Mouse (Mus musculus) heart, adult 2 months (tissue): ENCODE measurements around the gene Chrna4. TPM values are rescaled to one million over a fixed set of nuclear protein-coding genes. Genes with fewer than 3 reads are reported as not detected.
A peak's percentile ranks its signal among the peaks of the same experiment; 100 is the strongest.

ENCODE experiments used
- DNase-seq, 2 experiments: peaks; one replicate each; pipeline ENCODE4 v3.0.0; 2021
- H3K27ac ChIP-seq: fragments of 200-600 bp; 2 replicates; pipeline ENCODE4 v1.8.1; 2022
- H3K27me3 ChIP-seq: fragments of 200-500 bp; 2 replicates; pipeline ENCODE4 v1.6.1; 2012; ENCODE audit warnings: mild to moderate bottlenecking, low read length, inconsistent platforms, mixed read lengths; ENCODE audit not compliant: control insufficient read depth, insufficient read depth
- H3K36me3 ChIP-seq: fragments of 200-500 bp; 2 replicates; pipeline ENCODE4 v1.6.1; 2012; ENCODE audit warnings: low read length, inconsistent platforms; ENCODE audit not compliant: control insufficient read depth, insufficient read depth
- H3K4me1 ChIP-seq: fragments of 200-500 bp; 2 replicates; pipeline ENCODE4 v1.6.1; 2011; ENCODE audit warnings: low read length; ENCODE audit not compliant: control insufficient read depth, insufficient read depth
- H3K4me3 ChIP-seq: fragments of 200-600 bp; 2 replicates; pipeline ENCODE4 v1.8.1; 2022
- H3K79me2 ChIP-seq: fragments of 200-500 bp; replicated peaks from 2 replicates; pipeline ENCODE4 v1.6.1; 2012; ENCODE audit warnings: mild to moderate bottlenecking, inconsistent platforms, low read length, moderate library complexity, mixed read lengths; ENCODE audit not compliant: control insufficient read depth, insufficient read depth
- H3K9ac ChIP-seq: fragments of 200-500 bp; 2 replicates; pipeline ENCODE4 v1.6.1; 2012; ENCODE audit warnings: low read depth, mild to moderate bottlenecking, control low read depth, inconsistent platforms, low read length, mixed read lengths
- CTCF ChIP-seq: fragments of 200-600 bp; IDR thresholded peaks from 2 replicates; pipeline ENCODE4 v1.8.1; 2022; ENCODE audit warnings: antibody characterized with exemption, mild to moderate bottlenecking, moderate library complexity
- EP300 ChIP-seq: fragments of 200-500 bp; IDR thresholded peaks from 2 replicates; pipeline ENCODE4 v1.6.1; 2011; ENCODE audit warnings: low read depth, low read length, control low read depth; ENCODE audit not compliant: insufficient read depth
- POLR2A ChIP-seq: fragments of 200-500 bp; IDR thresholded peaks from 2 replicates; pipeline ENCODE4 v1.6.1; 2011; ENCODE audit warnings: mild to moderate bottlenecking, low read depth, low read length, control low read depth; ENCODE audit not compliant: insufficient read depth
- WGBS: fragments of 180-500 bp; shearing (Covaris S2); methylation state at CpG from one replicate; pipeline ENCODE4 v1.1.7; 2018; 5-methylcytosine and 5-hydroxymethylcytosine counted together
- intact Hi-C: fragments of 180-260 bp; cut with DNase I; formaldehyde crosslinking; loops from one replicate; pipeline ENCODE4 v1.15.1; 2025
- long read RNA-seq: library from polyadenylated mRNA; stranded (forward); transcript quantifications from one replicate; pipeline ENCODE4 v2.0.0, GENCODE M21; 2021
- polyA plus RNA-seq: library from polyadenylated mRNA; depleted of rRNA; stranded (reverse); fragments of >200 nt; gene quantifications from 2 replicates; pipeline ENCODE4 v1.2.3, GENCODE M21; 2012; rRNA removed
- total RNA-seq, 2 experiments: library from RNA; stranded (reverse); gene quantifications; 2 replicates each; pipeline ENCODE4 v1.2.3; 2021

Chrna4 gene
- not detected for total RNA-seq
- not detected in 2 replicates for polyA plus RNA-seq
- long read RNA-seq = 0 reads

DNA sequence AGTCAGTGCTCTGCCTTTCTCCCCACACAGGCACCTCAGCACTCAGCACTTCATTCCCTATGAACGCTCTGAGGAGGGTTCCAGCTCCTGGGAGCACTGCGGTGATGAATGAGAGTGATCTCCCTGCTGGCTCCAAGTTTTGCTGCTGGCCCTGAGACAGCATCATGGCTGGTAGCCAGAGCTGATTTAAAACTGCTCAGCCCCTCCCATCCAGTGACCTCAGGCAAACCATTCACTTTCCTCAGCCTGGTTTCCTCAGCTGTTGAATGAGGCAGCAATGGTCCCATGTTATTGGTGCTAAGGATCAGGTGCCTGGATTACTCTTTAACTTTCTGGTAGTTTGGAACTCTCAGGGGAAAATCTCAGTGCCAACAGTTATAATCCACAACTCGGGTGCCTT is at the start of gene Chrna4:
Gene Chrna4, minus strand, starts transcription at position 110 of the 400 bp plus-strand sequence.
- H3K9ac ChIP-seq = no peak within 1 kb of the TSS
- intact Hi-C loops = no loop called here
- H3K27ac ChIP-seq = no peak within 1 kb of the TSS
- H3K27me3 ChIP-seq = peaks cover 12% of the 10 kb centered on the region
- 38% methylated on average over 3 of the region's 3 CpGs for WGBS
- H3K4me3 ChIP-seq = no peak within 1 kb of the TSS
- H3K79me2 ChIP-seq = no peaks in the 10 kb centered on the region
- no peaks in the 10 kb centered on the region for H3K4me1 ChIP-seq
- no peak for DNase-seq
- H3K36me3 ChIP-seq = no peaks in the 10 kb centered on the region
- no peak for TF ChIP-seq CTCF
- no peak for TF ChIP-seq EP300
- TF ChIP-seq POLR2A = no peak

GRCm38 (mm10) chr2:181090123-181090522 is 46.8 kb upstream of the Chrna4 start:
- TF ChIP-seq CTCF (no peak), EP300 (no peak), POLR2A (no peak)
- WGBS = 48% methylated on average over 3 of the region's 3 CpGs

GRCm38 (mm10) chr2:181084997-181085396 is 41.7 kb upstream of the Chrna4 start:
- no peak overlapping the region for H3K27ac ChIP-seq
- H3K4me1 ChIP-seq = no peaks in the 10 kb centered on the region
- H3K36me3 ChIP-seq = no peaks in the 10 kb centered on the region
- WGBS = 60% methylated on average over 8 of the region's 8 CpGs
- intact Hi-C loops = no loop called here
- H3K79me2 ChIP-seq = no peaks in the 10 kb centered on the region
- H3K4me3 ChIP-seq = no peak overlapping the region
- DNase-seq = no peak
- no peaks in the 10 kb centered on the region for H3K27me3 ChIP-seq
- H3K9ac ChIP-seq = no peak overlapping the region
- TF ChIP-seq POLR2A (no peak), EP300 (no peak), CTCF (no peak)

More at GRCm38 (mm10) chr2:181090123-181090522, 46.8 kb upstream of the Chrna4 start:
- H3K27ac ChIP-seq = no peak overlapping the region
- intact Hi-C loops = no loop called here
- no peak overlapping the region for H3K4me3 ChIP-seq
- no peaks in the 10 kb centered on the region for H3K79me2 ChIP-seq
- no peak for DNase-seq
- no peaks in the 10 kb centered on the region for H3K27me3 ChIP-seq
- H3K4me1 ChIP-seq = no peaks in the 10 kb centered on the region
- H3K36me3 ChIP-seq = no peaks in the 10 kb centered on the region
- no peak overlapping the region for H3K9ac ChIP-seq

DNA sequence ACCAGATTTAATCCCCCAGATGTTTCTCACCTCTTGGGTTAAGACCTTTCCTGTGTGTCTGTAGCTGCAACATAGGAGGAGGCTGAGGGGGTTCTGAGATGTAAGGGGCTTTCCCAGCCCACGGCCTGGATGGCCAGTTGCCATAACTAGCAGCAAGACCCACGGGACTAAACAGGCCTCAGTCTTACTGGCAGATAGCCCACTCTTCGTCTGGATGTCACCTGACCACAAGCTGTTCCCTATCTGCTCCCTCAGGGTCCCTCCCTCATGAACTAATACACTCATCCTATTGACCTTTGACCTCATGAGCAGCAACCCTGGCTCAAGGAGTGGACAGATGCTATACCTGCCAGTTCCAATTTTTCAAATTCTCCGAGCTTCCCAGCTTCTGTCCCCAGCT is 40.6 kb upstream of the Chrna4 start:
- WGBS = 37% methylated on average over 4 of the region's 4 CpGs
- H3K4me3 ChIP-seq = no peak overlapping the region
- no peak for TF ChIP-seq POLR2A
- no peaks in the 10 kb centered on the region for H3K4me1 ChIP-seq
- no peak for DNase-seq
- intact Hi-C loops = no loop called here
- H3K9ac ChIP-seq = no peak overlapping the region
- H3K27ac ChIP-seq = no peak overlapping the region
- no peaks in the 10 kb centered on the region for H3K79me2 ChIP-seq
- H3K36me3 ChIP-seq = no peaks in the 10 kb centered on the region
- no peaks in the 10 kb centered on the region for H3K27me3 ChIP-seq

DNA sequence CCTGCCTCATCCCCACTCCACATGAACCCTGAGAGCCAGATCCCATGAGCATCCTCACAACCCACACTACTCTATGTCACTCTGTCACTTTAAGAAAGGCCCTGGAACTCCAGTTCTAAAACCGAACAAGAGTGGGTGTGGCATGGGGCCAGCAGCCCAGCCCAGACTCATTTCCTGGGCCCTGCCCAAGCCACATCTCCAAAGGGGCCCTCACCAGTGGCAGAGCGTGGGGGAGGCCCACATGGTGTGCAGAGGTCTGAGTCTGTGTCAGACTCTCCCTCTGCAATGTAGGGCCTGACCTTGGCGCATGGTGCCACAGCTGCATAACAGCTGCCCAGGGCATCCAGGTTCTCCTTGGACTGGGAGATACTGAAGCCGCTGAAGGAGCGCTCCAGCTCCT is 37.5 kb upstream of the Chrna4 start:
- no peak for TF ChIP-seq CTCF
- TF ChIP-seq POLR2A = no peak
- no peak for TF ChIP-seq EP300
- no peak overlapping the region for H3K27ac ChIP-seq
- no peaks in the 10 kb centered on the region for H3K79me2 ChIP-seq
- no peak overlapping the region for H3K4me3 ChIP-seq
- WGBS = 52% methylated on average over 5 of the region's 5 CpGs
- DNase-seq = peak in 1 of 2 experiments; percentile 9
- H3K36me3 ChIP-seq = no peaks in the 10 kb centered on the region
- no peaks in the 10 kb centered on the region for H3K27me3 ChIP-seq
- H3K4me1 ChIP-seq = no peaks in the 10 kb centered on the region
- intact Hi-C loops = no loop called here
- H3K9ac ChIP-seq = no peak overlapping the region

DNA sequence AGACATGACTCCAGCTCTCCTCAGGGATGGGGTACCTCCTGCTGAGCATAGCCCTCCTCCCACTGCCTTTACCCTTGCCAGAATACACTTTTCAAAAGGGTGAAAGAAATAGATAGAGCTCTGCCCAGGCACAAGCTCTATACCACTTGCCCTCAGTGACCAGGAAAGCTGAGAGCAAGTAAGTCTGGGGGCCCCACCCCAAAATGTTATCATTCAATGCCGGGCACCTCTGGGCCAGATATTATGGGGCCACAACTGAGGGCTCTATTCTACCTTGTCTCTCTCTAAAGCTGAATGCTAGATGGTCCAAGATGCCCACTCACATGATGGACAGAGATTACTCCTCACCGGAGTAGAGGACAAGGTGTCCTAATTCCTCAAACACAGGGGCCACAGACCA is 36.2 kb upstream of the Chrna4 start:
- H3K4me1 ChIP-seq = no peaks in the 10 kb centered on the region
- intact Hi-C loops = no loop called here
- no peak overlapping the region for H3K4me3 ChIP-seq
- no peaks in the 10 kb centered on the region for H3K27me3 ChIP-seq
- TF ChIP-seq EP300 = no peak
- TF ChIP-seq CTCF = no peak
- no peak for TF ChIP-seq POLR2A
- no peak overlapping the region for H3K27ac ChIP-seq
- H3K36me3 ChIP-seq = no peaks in the 10 kb centered on the region
- WGBS = 69% methylated on average over 2 of the region's 2 CpGs
- H3K9ac ChIP-seq = no peak overlapping the region
- no peaks in the 10 kb centered on the region for H3K79me2 ChIP-seq
- no peak for DNase-seq

DNA sequence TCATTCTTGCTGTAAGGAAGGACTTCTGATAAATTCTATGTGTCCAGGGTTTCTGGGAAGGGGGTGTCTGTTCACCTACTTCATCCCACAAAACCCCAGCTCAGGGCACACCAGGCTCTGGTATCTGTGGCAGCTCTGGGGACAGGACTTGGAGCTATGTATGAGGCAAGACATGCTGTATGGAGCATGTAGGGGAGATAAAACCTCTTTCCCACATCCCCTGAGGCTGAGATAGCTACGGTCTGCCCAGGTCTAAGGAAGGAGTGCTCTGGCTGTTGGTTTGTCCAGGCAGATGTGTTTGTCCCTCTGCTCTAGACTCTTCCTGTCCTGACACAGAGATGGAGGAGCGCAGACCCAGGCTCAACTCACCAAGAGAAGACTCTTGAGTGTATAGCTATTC is 35.6 kb upstream of the Chrna4 start:
- no peak for TF ChIP-seq EP300
- TF ChIP-seq CTCF = no peak
- no peak for TF ChIP-seq POLR2A
- 75% methylated on average over 2 of the region's 2 CpGs for WGBS
- Histone ChIP-seq H3K4me3 (no peak overlapping the region), H3K36me3 (no peaks in the 10 kb centered on the region), H3K27ac (no peak overlapping the region), H3K79me2 (no peaks in the 10 kb centered on the region), H3K9ac (no peak overlapping the region), H3K4me1 (no peaks in the 10 kb centered on the region), H3K27me3 (no peaks in the 10 kb centered on the region)
- intact Hi-C loops = no loop called here
- DNase-seq = no peak
